Mouse (Mus musculus) gastrocnemius, adult 18-20 months (tissue): Measurements from ENCODE around the gene Gm43302. TPM values are rescaled to one million over a fixed set of nuclear protein-coding genes. Genes with fewer than 3 reads are reported as not detected.
A peak's percentile ranks its signal among the peaks of the same experiment; 100 is the strongest.
"Not testable (repeated sequence)": the region's sequence is repeated elsewhere in the genome, so short reads cannot be mapped to it uniquely, and the experiment has no call there.

ENCODE experiments used
- DNase-seq: peaks from one replicate; pipeline ENCODE4 v3.0.0; 2021; ENCODE audit warnings: low spot score
- total RNA-seq, 2 experiments: library from RNA; stranded (reverse); gene quantifications; 2 replicates each; pipeline ENCODE4 v1.2.3; 2021

The Gm43302 gene
- total RNA-seq, 2 experiments from 2014 or later, result 0.16 to 1.00 TPM

DNA sequence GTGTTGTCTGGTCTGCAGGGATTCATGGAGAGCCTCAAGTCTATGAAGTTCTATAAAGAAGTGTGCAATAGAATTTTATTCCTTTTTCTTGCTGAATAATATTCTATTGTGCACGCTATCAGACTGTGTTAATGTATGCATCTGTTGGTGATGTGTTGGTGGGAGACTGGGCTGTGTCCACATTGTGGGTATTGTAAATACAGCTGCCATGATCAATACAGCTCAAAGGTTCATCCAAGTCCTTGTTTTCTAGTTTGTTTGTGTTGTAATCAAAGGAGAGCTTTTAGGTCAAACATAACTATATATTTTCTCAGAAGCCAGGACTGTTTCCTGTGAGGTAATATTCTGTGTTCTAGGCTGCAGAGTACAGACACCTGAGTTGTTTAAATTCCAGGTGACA is 94.3 kb downstream of the Gm43302 start:
- DNase-seq, result not testable (repeated sequence)

DNA sequence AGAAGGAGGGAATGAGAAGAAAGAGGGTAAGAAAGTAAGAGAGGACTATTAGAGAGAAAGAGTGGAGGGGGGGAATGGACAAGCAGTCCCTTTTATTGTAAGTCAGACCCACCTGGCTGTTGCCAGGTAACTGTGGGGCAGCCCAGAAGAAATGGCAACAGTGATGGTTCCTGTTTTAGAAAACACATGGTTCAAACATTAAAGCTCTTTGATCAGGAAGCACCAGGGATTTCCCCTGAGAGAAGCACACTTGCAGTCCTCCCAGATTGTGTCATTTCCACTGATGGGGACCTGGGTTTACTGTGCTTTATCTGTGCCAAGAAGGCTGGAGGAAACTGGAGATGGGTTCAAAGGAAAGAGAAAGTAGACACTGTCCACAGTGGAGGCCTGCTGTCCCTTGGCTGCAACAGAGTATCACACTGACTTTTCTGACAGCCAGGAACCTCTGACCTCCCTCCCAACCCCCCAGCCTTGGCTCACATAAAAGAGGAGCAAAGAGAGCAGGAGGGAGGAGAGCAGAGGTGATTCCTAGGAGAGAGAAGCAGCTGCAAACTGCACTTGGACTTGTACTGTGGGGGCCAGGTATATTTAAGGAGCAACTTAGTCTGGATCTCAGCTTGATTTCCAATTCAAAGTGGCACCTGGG is 95.5 kb downstream of the Gm43302 start:
- peak; percentile 47 for DNase-seq

DNA sequence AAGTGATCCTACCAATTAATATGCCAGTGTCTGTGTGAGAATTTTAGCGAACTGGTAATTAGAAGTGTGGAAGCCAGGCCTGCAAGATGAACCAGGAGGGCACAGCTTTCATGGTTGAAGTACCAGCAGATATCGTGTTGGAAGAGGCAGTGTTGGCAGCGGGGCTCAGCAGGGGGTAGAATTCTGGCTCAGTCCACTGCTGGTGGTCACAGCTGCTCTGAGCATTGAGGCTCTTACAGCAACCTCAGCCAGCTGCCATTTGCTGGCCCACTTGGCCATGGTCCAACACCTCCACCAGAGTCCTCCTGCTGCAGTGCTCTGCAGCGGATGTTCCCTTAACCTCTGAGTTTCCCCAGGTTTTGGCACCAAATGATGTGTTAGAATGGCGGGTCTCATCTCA is 97.2 kb downstream of the Gm43302 start:
- DNase-seq, result not testable (repeated sequence)

DNA sequence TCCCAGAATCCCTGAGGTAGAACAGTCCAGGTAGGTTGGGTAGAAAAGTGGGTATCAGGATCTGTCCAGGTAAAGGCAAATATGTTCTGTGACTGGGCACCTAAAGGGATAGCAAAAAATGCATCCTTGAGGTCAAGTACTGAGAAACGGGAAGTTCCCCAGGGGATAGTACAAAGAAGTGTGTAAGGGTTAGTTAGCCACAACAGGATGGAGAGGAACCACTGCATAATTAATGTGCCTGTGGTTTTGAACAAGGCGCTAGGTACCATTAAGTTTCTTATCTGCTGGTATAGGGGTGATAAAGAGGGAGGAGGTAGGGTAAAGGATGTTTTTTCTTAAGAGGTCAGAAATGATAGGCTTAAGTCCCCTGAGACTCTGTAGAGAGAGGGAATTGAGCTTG is 101.0 kb downstream of the Gm43302 start:
- DNase-seq, result not testable (repeated sequence)

DNA sequence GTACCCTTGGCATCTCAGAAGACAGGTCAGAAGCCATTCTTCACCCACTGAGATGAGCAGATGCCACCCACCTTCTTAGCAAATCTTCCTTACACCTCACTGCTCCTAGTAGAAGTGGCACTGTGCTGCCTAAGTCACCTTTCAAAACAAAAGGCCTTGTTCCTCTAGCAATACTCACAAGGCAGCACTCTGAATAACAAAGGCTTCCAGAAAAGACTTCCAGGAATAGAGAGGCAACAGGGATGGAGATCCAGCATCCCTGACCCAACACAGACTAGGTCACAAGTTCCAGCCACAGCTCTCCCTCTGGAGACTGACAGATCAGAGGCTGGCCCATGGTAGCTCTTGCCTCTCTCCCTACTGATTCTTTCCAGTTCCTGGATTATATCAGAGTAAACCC is 112.0 kb downstream of the Gm43302 start:
- DNase-seq, result no peak

Other genes with a start within 250 kb of the Gm43302 start
- 1 to 10 TPM; 1.7 to 3.8 TPM for gene Gbp9, start 154.2 kb downstream of the Gm43302 start, total RNA-seq
- gene Gbp8, start 154.2 kb downstream of the Gm43302 start, total RNA-seq, result under 1 TPM in 1 of 2 experiments, not detected in 1; 0.09 TPM
- gene Gbp4, start 154.1 kb downstream of the Gm43302 start, total RNA-seq, result 1 to 10 TPM; 1.4 to 8.6 TPM
- gene Gbp10, start 54.2 kb downstream of the Gm43302 start, total RNA-seq, result 1 to 10 TPM; 1.3 to 4.5 TPM
- gene Gbp6, start within 50 bp of the Gm43302 start, total RNA-seq, result 10 to 100 TPM in 1 of 2 experiments, 1 to 10 TPM in 1; 3.7 to 10.7 TPM
- 1 to 10 TPM; 1.8 to 2.0 TPM for gene Lrrc8b, start 122.1 kb upstream of the Gm43302 start, total RNA-seq
- gene Lrrc8c, start 225.7 kb upstream of the Gm43302 start, total RNA-seq, result 10 to 100 TPM in 1 of 2 experiments, 1 to 10 TPM in 1; 9.3 to 10.6 TPM